Mouse (Mus musculus): ENCODE measurements around the gene H2-Eb1.
A peak's percentile ranks its signal among the peaks of the same experiment; 100 is the strongest.

The H2-Eb1 gene

DNA sequence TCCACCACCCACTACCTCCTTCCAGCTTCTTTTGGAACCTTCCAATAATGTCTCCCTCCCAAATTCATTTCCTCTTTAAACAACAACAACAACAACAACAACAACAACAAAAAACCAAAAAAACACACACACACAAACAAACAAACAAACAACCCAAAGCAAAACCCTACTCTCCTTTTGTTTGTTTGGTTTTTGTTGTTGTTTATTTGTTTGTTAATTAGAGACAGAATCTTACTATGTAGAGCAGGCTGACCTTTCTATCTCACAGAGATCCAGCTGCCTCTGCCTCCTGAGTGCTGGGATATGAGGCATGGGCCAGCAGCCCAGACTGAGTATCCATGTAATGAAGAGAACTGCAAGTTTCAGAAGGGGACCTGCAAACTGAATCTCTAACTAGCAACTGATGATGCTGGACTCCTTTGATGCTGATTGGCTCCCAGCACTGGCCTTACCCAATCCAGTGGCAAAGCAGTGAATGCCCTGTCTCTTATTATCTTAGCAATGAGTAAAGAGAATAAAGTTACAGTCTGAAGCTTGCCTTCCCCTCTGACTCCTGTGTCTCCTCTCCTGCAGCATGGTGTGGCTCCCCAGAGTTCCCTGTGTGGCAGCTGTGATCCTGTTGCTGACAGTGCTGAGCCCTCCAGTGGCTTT is at the start of gene H2-Eb1:
Gene H2-Eb1, plus strand, starts transcription at position 488 of the 651 bp plus-strand sequence.
- DNase-seq, result peak; percentile 63

- DNase-seq, result no peak
These were observed 49.2 kb upstream of the H2-Eb1 start for GRCm38 (mm10) chr17:34256501-34256900.

- peak; percentile 12 for DNase-seq
These were observed 47.9 kb upstream of the H2-Eb1 start, which contains the start of gene H2-Ab1 for GRCm38 (mm10) chr17:34257594-34258375. Gene H2-Ab1, plus strand, starts transcription at chr17:34257689.

DNA sequence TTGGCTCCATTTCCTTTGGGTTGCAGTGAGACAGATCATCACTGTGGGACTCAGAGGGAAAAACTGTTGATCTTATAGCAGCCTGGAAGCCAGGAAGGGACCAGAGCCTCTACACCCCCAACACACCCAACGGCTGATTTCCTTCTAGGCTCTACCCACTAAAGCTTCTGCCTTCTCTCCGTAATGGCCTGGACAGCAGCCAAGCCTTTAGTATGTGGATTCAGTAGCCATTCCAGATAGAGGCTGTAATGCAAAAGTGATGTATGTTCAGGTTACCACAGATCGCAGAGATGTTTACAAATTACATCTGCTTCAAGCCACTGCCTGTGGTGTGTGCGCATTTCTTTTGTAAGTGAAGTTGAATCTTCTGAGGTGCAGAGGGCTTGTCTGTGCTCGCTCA is 45.1 kb upstream of the H2-Eb1 start:
- no peak for DNase-seq

- DNase-seq, result peak; percentile 15
These were observed 44.2 kb upstream of the H2-Eb1 start for GRCm38 (mm10) chr17:34261502-34261901.

- DNase-seq, result peak; percentile 37
These were observed 42.6 kb upstream of the H2-Eb1 start for GRCm38 (mm10) chr17:34263068-34263467.

- DNase-seq, result no peak
These were observed 41.8 kb upstream of the H2-Eb1 start for GRCm38 (mm10) chr17:34263811-34264371.

GRCm38 (mm10) chr17:34264452-34265351 is 41.0 kb upstream of the H2-Eb1 start:
- DNase-seq, result no peak

DNA sequence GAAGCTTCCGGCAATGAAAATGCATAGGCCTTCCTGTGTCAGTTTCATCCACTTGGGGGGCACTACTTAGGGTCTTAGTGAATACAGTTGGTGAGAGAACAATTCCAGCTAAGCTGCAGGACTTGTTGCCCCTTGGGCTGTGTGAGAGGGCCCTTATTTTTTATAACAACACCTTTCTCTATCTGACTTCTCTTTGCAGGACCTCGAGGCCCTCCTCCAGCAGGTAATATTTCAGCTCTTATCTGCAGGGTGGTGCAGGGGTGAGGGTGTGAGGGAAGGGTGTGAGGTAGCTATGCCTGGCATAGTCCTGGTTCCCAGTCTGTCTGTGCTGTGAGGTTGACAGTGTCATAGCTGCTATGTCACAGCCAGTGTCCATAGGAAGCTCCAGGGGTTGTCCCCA is 37.4 kb upstream of the H2-Eb1 start:
- DNase-seq, result no peak

DNA sequence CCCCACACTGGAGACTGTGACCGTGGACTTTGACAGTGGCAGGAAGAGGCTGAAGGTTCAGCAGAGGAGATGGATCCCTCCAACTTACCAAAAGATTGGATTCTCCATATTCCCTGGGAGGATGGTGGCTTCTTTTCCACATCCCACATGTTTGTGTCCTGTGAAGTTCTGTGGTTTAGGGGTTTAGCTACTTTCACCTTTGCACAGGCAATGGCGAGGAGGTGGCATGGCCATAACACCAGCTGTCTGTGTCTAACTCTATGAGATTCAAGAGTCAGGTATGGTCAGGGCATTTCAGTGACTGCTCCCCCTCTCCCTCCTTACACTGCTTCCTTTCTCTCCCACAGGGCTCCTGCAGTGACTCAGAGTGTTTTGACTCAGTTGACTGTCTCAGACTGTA is 36.9 kb upstream of the H2-Eb1 start:
- DNase-seq, result no peak

DNA sequence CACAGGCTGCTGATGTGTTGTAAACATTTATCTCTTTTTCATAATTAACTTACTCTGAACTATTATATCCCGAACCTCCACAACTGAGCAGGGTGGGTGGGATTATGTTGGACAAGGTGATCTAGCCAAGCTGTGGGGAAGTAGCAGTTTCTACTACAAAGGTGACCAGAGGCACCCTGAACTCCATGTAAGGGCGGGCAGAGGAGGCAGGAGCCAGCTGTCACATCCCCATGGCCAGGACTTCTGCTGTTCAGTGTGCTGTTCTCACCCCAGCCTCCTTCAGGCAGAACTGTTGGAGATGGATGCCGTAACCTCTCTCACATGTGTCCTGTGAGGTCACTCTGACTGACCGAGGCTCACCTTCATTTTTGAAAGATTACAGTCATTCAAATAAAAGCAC is 35.9 kb upstream of the H2-Eb1 start:
- DNase-seq, result no peak

DNA sequence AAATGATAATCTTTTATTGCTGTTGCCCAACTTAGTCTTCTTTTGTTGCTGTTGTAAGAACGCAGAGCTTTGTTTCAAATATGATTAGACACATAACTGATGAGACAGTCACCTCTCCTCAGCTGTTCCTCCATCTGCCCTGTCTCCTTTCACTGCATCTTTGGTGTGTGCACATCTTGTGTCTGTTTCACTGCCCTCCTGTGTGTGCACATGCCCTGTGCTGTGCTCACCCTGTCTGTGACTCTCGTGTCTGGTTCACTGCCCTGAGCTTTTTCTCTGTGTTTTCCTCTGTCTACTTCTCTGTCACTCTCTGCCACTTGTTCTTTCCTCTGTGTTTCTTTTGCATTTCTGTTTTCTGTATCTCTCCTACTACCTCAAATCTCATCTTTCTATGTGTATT is 35.4 kb upstream of the H2-Eb1 start:
- DNase-seq, result no peak

DNA sequence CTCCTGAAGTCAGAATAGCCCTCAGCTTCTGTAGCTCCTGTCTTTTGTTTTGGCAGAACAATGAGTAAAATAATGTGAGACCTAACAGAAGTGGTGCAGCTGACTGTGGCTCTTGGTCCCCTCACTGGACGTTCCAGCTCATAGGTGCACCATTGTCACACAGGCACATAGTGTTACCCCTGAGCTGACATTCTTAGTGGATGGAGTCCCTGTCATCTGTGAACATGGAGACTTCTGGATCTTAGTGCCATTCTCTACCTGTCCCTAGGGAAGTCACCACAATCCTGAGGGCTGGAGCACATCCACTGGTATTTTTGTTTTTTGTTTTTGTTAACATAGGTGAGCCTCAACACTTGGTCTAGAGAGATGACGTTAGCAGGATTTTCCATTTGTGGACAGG is 34.7 kb upstream of the H2-Eb1 start:
- no peak for DNase-seq

GRCm38 (mm10) chr17:34272102-34272501 is 33.6 kb upstream of the H2-Eb1 start:
- DNase-seq, result no peak

DNA sequence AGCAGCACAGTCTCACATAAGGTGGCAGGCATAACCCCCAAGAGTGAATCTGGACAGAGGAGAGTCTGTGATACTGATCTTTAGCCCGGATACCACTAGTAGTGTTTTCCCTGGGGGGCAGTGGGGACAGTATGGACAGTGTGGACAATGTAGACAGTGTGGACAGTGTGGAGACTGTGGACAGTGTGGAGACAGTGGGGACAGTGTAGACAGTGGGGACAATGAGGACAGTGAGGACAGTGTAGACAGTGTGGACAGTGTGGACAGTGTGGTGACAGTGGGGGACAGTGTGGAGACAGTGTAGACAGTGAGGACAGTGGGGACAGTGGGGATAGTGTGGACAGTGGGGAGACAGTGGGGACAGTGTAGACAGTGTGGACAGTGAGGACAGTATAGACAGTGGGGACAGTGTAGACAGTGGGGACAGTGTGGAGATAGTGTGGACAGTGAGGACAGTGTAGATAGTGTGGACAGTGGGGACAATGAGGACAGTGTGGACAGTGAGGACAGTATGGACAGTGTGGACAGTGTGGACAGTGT is 25.1 kb upstream of the H2-Eb1 start:
- DNase-seq, result no peak

GRCm38 (mm10) chr17:34281836-34282235 is 23.8 kb upstream of the H2-Eb1 start:
- no peak for DNase-seq

GRCm38 (mm10) chr17:34285371-34285770 is 20.3 kb upstream of the H2-Eb1 start:
- DNase-seq, result no peak

GRCm38 (mm10) chr17:34285848-34286247 is 19.8 kb upstream of the H2-Eb1 start:
- DNase-seq, result no peak

GRCm38 (mm10) chr17:34286501-34286900 is 19.2 kb upstream of the H2-Eb1 start:
- DNase-seq, result no peak

DNA sequence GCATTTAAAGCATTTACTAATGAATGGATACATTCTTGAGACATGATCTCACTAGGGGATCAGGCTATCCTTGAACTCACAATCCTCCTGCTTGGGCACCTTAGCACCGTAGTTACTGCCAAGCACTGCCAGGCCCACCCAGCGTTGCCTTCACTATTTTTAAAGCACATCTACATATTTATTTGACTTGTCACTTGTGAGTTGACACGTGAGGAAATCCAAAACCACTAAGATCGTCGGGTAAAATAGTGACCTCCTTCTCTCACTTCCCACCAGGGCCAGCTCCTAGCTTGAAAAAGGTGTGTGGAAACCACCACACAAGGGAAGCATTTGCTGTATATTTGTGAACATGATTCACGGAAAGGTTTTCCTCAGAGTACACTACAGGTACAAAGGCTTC is 18.7 kb upstream of the H2-Eb1 start:
- no peak for DNase-seq

- DNase-seq, result peak; percentile 51
These were observed 18.0 kb upstream of the H2-Eb1 start, which contains the start of gene H2-Aa for GRCm38 (mm10) chr17:34287648-34288047. Gene H2-Aa, minus strand, starts transcription at chr17:34287823.

DNA sequence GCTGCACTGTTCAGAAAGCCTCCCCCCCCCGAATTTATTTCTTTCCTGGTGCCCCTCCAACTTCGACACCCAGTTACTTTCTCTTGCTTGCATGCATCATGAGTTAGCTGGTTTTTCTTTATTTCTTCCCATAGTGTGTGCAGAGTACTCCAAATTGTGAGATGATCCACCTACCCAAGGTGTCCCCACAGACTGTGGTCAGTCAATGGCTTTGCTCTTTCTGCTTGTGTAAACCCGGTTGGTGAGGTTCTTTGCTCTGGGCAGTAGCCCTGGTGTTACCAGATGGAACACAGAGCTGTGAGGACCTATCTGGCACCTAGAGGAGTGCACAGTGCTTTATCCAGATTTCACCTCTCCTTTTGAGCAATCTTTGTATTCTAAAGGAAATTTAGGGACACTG is 17.5 kb upstream of the H2-Eb1 start:
- DNase-seq, result no peak

GRCm38 (mm10) chr17:34291609-34292008 is 14.1 kb upstream of the H2-Eb1 start:
- DNase-seq, result peak; percentile 18

All from cerebellum, adult 9-11 months (tissue).